Mouse (Mus musculus) liver, embryonic 13.5 days (tissue): ENCODE data around the gene Gm9913. TPM values are rescaled to one million over a fixed set of nuclear protein-coding genes. Genes with fewer than 3 reads are reported as not detected.

Experiments
- ATAC-seq: fragments of 200-750 bp; cut with Nextera tagmentation; 2 replicates; pipeline ENCODE4 v1.8.0; 2017; ENCODE audit warnings: low read depth, mild to moderate bottlenecking, moderate number of reproducible peaks, moderate library complexity
- DNase-seq: peaks from one replicate; pipeline ENCODE4 v3.0.0; 2022
- H3K27ac ChIP-seq: fragments of 300-500 bp; sonication (generic); 2 replicates; pipeline ENCODE4 v1.5.1; 2015; ENCODE audit warnings: moderate library complexity, mild to moderate bottlenecking, inconsistent platforms
- H3K27me3 ChIP-seq: fragments of 300-500 bp; sonication (generic); 2 replicates; pipeline ENCODE4 v1.6.1; 2015; ENCODE audit warnings: mild to moderate bottlenecking, inconsistent platforms
- H3K36me3 ChIP-seq: fragments of 300-500 bp; sonication (generic); 2 replicates; pipeline ENCODE4 v1.6.1; 2015; ENCODE audit warnings: mild to moderate bottlenecking, inconsistent platforms
- H3K4me1 ChIP-seq: fragments of 300-500 bp; sonication (generic); replicated peaks from 2 replicates; pipeline ENCODE4 v1.6.1; 2015; ENCODE audit warnings: inconsistent platforms
- H3K4me2 ChIP-seq: fragments of 300-500 bp; sonication (generic); 2 replicates; pipeline ENCODE4 v1.6.1; 2015; ENCODE audit warnings: inconsistent platforms, mild to moderate bottlenecking, moderate library complexity
- H3K4me3 ChIP-seq: fragments of 300-500 bp; sonication (generic); replicated peaks from 2 replicates; pipeline ENCODE4 v1.5.1; 2015; ENCODE audit warnings: mild to moderate bottlenecking, inconsistent platforms
- H3K9ac ChIP-seq: fragments of 300-500 bp; sonication (generic); 2 replicates; pipeline ENCODE4 v1.6.1; 2015; ENCODE audit warnings: mild to moderate bottlenecking, inconsistent platforms
- H3K9me3 ChIP-seq: fragments of 300-500 bp; sonication (generic); replicated peaks from 2 replicates; pipeline ENCODE4 v1.6.1; 2016; ENCODE audit warnings: inconsistent platforms
- WGBS: fragments of 180-500 bp; shearing (Covaris S2); methylation state at CpG from one replicate; pipeline ENCODE4 v1.1.7; 2015; ENCODE audit not compliant: insufficient replicate concordance; 5-methylcytosine and 5-hydroxymethylcytosine counted together
- polyA plus RNA-seq: library from polyadenylated mRNA; unstranded; fragments of >200 nt; fragmentation: Nextera tagmentation; extraction: Ambion mirVana; gene quantifications from 2 replicates; pipeline ENCODE4 v1.2.1, GENCODE M21; 2015

Gene Gm9913
- polyA plus RNA-seq, 1 experiment from 2014 or later, result not detected

DNA sequence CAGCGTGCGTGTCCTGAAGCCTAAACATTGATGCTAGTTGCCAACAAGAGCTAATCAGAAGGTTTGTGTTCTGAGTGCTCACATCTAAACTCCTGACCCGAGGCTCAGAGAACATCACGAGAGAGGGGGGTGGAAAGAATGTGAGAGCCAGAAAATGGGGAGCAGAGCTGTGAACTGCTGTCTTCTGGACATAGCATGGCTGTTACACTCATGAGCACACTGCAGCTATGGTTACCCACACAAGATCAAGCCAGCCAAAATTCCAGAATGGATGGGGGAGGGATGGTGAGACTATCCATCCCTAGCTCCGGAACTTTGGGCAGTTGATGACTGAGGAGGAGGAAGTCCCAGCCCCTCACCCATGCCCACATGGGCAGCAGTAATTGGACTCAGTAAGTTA is 24.8 kb upstream of the Gm9913 start:
- no peak overlapping the region for H3K9ac ChIP-seq
- DNase-seq, result no peak
- no peak overlapping the region for H3K27ac ChIP-seq
- no peaks in the 10 kb centered on the region for H3K9me3 ChIP-seq
- H3K27me3 ChIP-seq, result no peaks in the 10 kb centered on the region
- H3K36me3 ChIP-seq, result no peaks in the 10 kb centered on the region
- WGBS, result 71% methylated on average over 5 of the region's 5 CpGs
- no peaks in the 10 kb centered on the region for H3K4me1 ChIP-seq
- no peak overlapping the region for H3K4me3 ChIP-seq
- no peak for ATAC-seq
- H3K4me2 ChIP-seq, result no peak overlapping the region

DNA sequence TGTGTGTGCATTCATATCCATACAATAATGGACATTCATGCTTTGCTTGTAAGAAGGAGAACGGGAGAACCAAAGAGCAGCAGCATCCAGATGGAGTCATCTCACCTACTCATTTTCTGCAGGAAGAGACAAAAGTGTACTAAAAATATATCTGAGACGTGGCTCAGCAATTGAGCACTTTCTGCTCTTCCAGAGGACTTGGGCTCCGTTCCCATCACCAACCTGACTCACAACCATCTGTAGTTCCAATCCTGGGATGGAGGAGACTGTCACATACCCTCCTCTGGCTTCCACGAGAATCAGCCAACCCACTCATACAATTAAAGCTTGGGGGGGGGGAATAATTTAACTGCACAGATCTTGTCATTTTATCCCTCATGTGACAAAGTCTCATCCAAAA is 23.8 kb upstream of the Gm9913 start:
- H3K27me3 ChIP-seq, result no peaks in the 10 kb centered on the region
- no peak overlapping the region for H3K9ac ChIP-seq
- H3K27ac ChIP-seq, result no peak overlapping the region
- H3K4me2 ChIP-seq, result no peak overlapping the region
- 66% methylated on average over 4 of the region's 4 CpGs for WGBS
- no peak for DNase-seq
- no peaks in the 10 kb centered on the region for H3K9me3 ChIP-seq
- no peak overlapping the region for H3K4me3 ChIP-seq
- H3K4me1 ChIP-seq, result no peaks in the 10 kb centered on the region
- H3K36me3 ChIP-seq, result no peaks in the 10 kb centered on the region
- ATAC-seq, result no peak

DNA sequence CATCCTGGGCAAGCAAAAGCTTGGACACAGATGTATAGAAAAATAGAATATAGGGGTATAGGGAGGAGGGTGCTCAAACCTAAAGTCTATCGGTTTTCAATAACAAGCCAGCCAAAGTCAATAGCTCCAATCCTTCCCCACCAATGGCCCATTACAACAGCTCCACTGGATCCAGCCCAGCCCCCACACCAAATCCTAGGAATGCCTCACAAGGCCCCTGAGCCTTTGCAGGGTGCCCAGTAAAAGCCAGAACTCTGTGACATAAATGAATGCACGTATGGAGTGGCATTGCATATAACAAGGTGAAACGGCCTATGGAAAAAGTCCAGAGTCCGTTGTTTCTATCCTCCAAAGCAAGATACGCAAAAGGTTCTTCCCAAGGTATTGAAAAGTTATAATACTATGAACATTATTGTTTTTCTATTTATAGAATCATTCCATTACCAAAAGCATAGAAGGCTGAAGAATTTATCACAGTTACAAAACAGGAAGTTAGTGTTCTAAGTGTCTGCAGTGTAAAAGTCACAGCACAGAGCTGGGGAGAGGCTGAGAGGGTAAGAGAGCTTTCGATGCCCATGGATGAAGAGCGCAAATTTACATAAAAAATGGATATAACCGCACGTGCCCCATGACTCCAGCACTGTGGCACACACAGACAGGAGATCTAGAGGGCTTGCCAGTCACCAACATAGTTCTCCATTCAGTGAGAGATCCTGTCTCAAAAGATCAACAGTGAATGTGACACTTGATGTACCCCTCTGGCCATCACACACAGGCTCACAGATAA is 23.2 kb upstream of the Gm9913 start:
- no peak overlapping the region for H3K4me2 ChIP-seq
- no peaks in the 10 kb centered on the region for H3K4me1 ChIP-seq
- no peak overlapping the region for H3K4me3 ChIP-seq
- no peaks in the 10 kb centered on the region for H3K36me3 ChIP-seq
- no peaks in the 10 kb centered on the region for H3K27me3 ChIP-seq
- WGBS, result 67% methylated on average over 9 of the region's 9 CpGs
- DNase-seq (no peak), ATAC-seq (no peak)
- H3K9ac ChIP-seq, result no peak overlapping the region
- H3K27ac ChIP-seq, result no peak overlapping the region
- H3K9me3 ChIP-seq, result no peaks in the 10 kb centered on the region

DNA sequence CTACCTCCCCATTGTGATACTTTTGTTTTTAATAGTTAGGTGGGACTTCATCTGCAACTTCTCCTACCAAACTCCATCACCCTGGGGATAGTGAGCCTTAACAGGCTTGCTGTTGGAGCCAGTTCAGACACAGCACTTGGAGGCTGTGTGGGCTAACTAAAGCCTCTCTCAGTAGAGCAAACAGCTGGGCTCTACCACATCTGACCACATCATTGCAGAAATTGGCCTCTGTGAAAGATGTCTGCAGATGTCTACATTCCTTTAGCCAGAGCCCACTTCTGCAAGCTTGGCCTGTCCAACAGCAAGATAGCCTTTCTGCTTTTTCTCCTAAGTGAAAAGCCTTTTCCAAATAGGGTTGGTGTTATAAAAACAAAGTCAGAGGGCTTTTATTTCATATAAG is 20.7 kb upstream of the Gm9913 start:
- ATAC-seq, result no peak
- Histone ChIP-seq H3K36me3 (no peaks in the 10 kb centered on the region), H3K27ac (no peak overlapping the region), H3K4me2 (no peak overlapping the region), H3K27me3 (no peaks in the 10 kb centered on the region), H3K4me3 (no peak overlapping the region), H3K4me1 (no peaks in the 10 kb centered on the region), H3K9ac (no peak overlapping the region), H3K9me3 (no peaks in the 10 kb centered on the region)
- DNase-seq, result no peak

DNA sequence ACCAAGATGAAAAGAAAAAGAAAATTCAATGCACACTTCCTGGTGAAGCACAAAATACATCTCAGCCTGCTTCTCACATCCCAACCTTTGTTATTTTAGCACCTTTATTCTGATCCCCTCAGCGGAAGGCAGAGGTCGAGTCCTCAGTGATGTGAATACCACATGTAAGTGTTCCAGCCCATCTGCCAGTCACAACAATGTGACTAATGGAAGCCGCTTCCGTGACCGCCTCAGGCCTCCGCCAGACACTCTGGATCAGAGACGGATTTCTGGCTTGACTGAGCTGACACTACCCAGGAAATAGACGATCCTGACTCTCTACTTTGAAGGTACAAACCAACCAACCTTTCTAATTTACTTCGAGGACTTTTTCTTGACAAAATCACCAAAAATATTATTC is 20.0 kb upstream of the Gm9913 start:
- H3K4me1 ChIP-seq, result no peaks in the 10 kb centered on the region
- H3K36me3 ChIP-seq, result no peaks in the 10 kb centered on the region
- WGBS, result 69% methylated on average over 9 of the region's 9 CpGs
- no peak overlapping the region for H3K27ac ChIP-seq
- H3K27me3 ChIP-seq, result no peaks in the 10 kb centered on the region
- no peak for ATAC-seq
- H3K9ac ChIP-seq, result no peak overlapping the region
- H3K9me3 ChIP-seq, result no peaks in the 10 kb centered on the region
- no peak overlapping the region for H3K4me2 ChIP-seq
- no peak for DNase-seq
- H3K4me3 ChIP-seq, result no peak overlapping the region

DNA sequence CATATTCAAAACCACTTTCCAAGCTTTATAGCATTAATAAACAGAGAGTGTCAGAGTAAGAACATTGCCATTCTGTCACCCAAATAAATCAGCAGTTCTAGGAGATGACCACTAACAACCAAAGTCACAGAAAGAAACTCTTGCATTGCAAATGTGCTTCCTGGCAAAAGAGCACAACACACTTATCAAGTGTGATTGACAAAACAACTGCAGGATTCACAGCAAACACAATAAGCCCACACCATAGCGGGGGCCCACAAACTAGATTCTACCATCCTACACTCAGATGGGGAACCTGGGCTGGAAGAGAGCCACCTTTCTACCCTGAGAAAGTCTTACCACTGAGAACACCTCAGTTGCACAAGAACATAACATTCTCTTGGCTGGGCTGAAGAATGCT is 14.9 kb upstream of the Gm9913 start:
- H3K27ac ChIP-seq, result no peak overlapping the region
- 75% methylated on average over 1 of the region's 1 CpGs for WGBS
- DNase-seq (no peak), ATAC-seq (no peak)
- no peaks in the 10 kb centered on the region for H3K9me3 ChIP-seq
- H3K4me2 ChIP-seq, result no peak overlapping the region
- no peaks in the 10 kb centered on the region for H3K36me3 ChIP-seq
- H3K9ac ChIP-seq, result no peak overlapping the region
- H3K27me3 ChIP-seq, result no peaks in the 10 kb centered on the region
- no peak overlapping the region for H3K4me3 ChIP-seq
- H3K4me1 ChIP-seq, result 0 out of 2 replicates have a peak, but pooled peaks cover 2% of the 10 kb centered on the region

DNA sequence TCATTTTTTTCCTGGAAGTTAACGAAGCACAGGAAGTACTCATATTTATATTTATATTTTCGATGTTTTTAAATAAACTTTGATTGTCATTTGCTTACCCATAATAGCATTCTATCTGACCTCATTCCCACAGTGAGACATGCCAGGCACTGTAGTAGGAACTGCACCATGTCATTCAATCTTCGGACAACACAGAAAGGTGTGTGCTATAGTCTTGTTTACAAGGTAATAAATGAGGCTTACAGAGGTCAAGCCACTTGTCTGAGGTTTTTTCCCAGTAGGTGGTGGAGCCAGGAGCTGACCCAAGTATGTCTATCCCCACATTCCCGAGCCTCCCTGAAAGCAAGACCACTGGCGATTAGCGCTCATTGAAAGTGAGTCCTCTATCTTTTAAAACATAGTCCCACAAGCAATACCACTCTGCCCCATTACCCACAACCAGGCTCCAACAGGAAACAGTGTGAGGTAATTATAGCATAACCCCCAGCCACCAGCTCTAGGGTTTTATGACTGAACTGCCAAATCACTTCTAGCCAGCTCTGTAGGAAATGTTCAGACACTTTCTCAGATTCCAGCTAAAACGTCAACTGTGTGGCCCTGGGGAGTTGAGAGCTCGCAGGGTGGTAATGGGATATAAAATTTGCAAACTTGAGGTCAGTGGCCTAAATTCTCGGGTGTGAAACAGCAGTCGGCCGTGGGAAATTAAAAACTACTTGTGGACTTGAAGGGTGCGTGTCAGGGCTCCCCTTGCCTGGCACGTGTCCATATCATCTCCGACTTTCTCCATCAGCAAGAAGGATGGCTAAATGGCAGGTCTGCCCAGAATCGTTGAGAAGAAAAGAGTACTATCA is 12.6 kb upstream of the Gm9913 start:
- 45% methylated on average over 15 of the region's 15 CpGs for WGBS
- H3K27ac ChIP-seq, result no peak overlapping the region

DNA sequence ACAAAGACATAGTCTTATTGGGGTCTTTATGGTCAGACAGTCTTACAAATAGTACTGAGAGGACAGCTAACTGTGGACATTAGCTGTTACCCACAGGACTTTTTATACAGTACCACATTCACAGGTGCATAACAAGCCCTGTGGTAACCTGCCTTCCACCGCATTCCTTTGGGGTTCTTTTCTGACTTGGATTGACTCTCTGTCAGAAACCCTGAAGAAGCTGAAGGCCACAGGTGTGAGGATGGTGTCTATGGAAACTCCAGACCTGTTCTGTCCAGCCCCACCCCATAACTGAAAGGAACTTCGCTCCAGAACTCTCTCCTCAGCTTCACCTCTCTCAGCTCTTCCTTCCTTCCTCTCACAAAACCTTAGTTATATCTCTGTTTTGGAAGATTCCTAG is 10.6 kb upstream of the Gm9913 start:
- no peak for ATAC-seq
- WGBS, result 77% methylated on average over 2 of the region's 2 CpGs
- H3K9me3 ChIP-seq, result no peaks in the 10 kb centered on the region
- H3K27me3 ChIP-seq, result no peaks in the 10 kb centered on the region
- H3K4me1 ChIP-seq, result 0 out of 2 replicates have a peak, but pooled peaks cover 2% of the 10 kb centered on the region
- DNase-seq, result no peak
- H3K9ac ChIP-seq, result no peak overlapping the region
- no peak overlapping the region for H3K27ac ChIP-seq
- H3K4me2 ChIP-seq, result no peak overlapping the region
- H3K4me3 ChIP-seq, result no peak overlapping the region
- no peaks in the 10 kb centered on the region for H3K36me3 ChIP-seq

More for the DNA sequence above, 12.6 kb upstream of the Gm9913 start:
- H3K36me3 ChIP-seq, result no peaks in the 10 kb centered on the region
- H3K4me3 ChIP-seq, result no peak overlapping the region
- H3K9me3 ChIP-seq, result no peaks in the 10 kb centered on the region
- H3K4me2 ChIP-seq, result no peak overlapping the region
- DNase-seq, result no peak
- H3K27me3 ChIP-seq, result no peaks in the 10 kb centered on the region
- ATAC-seq, result no peak
- H3K9ac ChIP-seq, result no peak overlapping the region
- H3K4me1 ChIP-seq, result 0 out of 2 replicates have a peak, but pooled peaks cover 2% of the 10 kb centered on the region

DNA sequence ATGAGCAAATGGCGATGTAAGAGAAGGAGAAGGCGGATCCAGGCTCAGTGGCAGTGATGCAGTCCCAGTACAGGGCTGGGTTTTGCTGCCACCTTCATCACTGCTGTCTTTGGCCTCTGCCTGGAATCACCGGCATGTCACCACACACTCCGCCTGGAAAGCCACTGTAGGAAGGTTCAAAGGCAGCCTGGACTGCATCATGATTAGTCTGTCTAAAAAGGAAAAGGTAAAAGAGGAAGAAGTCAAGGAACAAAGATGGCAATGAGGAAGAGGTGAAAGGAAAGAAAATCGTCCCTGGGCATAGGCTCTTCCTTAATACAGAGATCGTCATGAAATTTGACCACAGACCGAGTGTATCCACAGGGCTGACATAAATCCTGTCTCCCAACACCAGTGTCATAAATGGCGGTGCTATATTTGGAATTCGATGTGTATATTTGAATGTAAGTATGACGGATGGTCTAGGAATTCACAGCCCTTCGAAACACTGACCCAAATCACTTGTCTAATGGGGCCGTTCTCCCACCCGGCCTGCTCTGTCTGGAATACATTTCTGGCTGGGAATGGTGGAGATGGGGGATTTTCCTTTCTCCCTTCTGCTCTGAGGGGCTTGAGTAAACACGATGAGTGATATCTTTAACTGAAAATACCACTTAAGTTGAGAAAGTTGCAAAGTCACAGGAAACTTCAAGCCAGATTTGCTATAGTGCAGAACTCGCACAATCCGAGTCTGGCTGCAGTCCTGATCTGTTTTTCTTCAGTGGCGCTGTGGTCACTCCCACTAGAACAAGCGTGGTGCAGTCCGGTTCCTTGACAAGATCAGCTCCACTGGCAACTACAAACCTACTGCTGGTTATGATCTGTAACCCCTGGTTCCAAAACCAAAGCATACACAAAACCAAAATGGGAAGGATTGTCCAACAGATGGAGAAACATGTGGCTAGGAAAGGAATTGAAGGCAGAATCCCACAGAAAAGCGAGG is 9.8 kb upstream of the Gm9913 start:
- no peak for ATAC-seq

DNA sequence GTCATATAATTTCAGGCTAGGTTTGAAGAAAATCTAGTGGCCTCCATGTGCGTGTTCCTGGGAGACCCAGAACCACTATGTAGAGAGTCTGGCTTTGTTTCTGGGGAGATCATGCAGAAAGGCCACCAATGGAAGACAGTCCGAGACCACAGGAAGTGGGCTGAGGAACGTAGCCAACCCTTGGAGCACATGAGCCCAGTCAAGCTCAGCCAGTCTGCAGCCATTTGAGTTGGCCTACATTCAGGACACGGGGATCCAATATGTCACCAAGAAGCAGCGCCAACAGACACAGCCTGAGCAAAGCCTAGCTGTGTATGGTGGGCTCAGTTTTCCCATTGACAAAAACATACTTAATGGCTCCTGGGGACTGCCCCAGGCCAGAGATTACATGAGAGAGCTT is 8.2 kb upstream of the Gm9913 start:
- WGBS, result 71% methylated on average over 5 of the region's 5 CpGs
- ATAC-seq (no peak), DNase-seq (no peak)
- Histone ChIP-seq H3K4me1 (0 out of 2 replicates have a peak, but pooled peaks cover 2% of the 10 kb centered on the region), H3K4me2 (no peak overlapping the region), H3K9ac (no peak overlapping the region), H3K27ac (no peak overlapping the region), H3K36me3 (no peaks in the 10 kb centered on the region), H3K4me3 (no peak overlapping the region), H3K27me3 (no peaks in the 10 kb centered on the region), H3K9me3 (no peaks in the 10 kb centered on the region)

More for the DNA sequence above, 9.8 kb upstream of the Gm9913 start:
- 0 out of 2 replicates have a peak, but pooled peaks cover 2% of the 10 kb centered on the region for H3K4me1 ChIP-seq
- H3K27ac ChIP-seq, result no peak overlapping the region
- no peak overlapping the region for H3K4me2 ChIP-seq
- H3K9me3 ChIP-seq, result no peaks in the 10 kb centered on the region
- DNase-seq, result no peak
- no peaks in the 10 kb centered on the region for H3K27me3 ChIP-seq
- no peaks in the 10 kb centered on the region for H3K36me3 ChIP-seq
- H3K9ac ChIP-seq, result no peak overlapping the region
- 58% methylated on average over 20 of the region's 20 CpGs for WGBS
- no peak overlapping the region for H3K4me3 ChIP-seq

DNA sequence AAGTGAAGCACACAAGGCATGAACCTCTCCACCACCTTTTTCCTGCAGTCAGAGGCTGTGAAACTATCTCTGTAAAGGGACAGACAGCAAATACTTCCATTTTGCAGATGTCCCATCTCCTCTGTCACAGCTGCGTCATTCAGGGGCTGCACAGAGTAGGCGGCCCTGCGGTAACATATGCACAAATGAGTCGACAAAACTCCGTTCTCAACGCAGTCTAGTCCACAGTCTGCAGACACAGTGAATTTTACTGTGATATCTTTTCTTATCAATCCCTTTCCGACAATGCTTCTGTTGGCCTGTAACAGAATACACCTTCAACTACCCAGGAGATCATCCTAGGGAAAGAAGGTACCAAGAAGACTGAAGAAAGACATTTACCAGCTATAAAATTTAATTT is 6.7 kb upstream of the Gm9913 start:
- Histone ChIP-seq H3K4me2 (no peak overlapping the region), H3K4me1 (no peaks in the 10 kb centered on the region), H3K9ac (no peak overlapping the region), H3K9me3 (no peaks in the 10 kb centered on the region), H3K27ac (no peak overlapping the region), H3K27me3 (peaks cover 6% of the 10 kb centered on the region; the same call in 1 of the 2 replicates), H3K36me3 (no peaks in the 10 kb centered on the region), H3K4me3 (no peak overlapping the region)
- ATAC-seq, result no peak
- 54% methylated on average over 7 of the region's 7 CpGs for WGBS
- DNase-seq, result no peak
